Mouse (Mus musculus) adrenal gland, adult 2 months (tissue): Measurements from ENCODE around the gene Otogl. TPM values are rescaled to one million over a fixed set of nuclear protein-coding genes. Genes with fewer than 3 reads are reported as not detected.

Experiments
- DNase-seq: peaks from one replicate; pipeline ENCODE4 v3.0.0; 2021
- long read RNA-seq: library from polyadenylated mRNA; stranded (forward); transcript quantifications from one replicate; pipeline ENCODE4 v2.0.0, GENCODE M21; 2021
- polyA plus RNA-seq: library from polyadenylated mRNA; depleted of rRNA; stranded (reverse); fragments of >200 nt; gene quantifications from 2 replicates; pipeline ENCODE4 v1.2.3, GENCODE M21; 2012; rRNA removed
- total RNA-seq, 2 experiments: library from RNA; stranded (reverse); gene quantifications; 2 replicates each; pipeline ENCODE4 v1.2.3; 2021

Gene Otogl
- total RNA-seq (under 1 TPM; 0.17 to 0.31 TPM), polyA plus RNA-seq (not detected in 2 replicates)
- long read RNA-seq = 0 reads

DNA sequence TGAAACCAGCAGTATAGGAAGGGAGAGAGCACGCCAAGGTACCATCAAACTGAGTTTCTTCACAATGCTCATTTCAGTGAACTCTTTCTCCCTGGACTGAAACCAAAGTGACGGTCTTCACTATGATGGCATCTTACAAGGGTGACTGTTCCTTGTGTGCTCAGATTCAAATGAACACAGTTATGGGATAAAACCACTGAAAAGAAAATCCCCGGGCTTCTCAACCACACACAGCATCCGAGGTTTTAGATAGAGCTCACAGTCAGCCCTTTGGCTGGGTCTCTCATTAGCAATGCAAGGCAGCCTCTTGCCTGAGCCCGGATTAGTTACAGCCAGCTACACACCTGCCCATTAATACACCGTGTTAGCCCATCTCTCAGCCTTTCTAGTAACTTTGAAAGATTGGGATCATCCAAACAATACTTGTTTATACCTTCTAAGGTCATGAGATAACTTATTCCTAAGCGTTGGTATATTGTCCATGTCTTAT is at the start of gene Otogl:
Otogl (minus strand) TSS at position 51 of the 490 bp plus-strand sequence.
- DNase-seq = no peak

DNA sequence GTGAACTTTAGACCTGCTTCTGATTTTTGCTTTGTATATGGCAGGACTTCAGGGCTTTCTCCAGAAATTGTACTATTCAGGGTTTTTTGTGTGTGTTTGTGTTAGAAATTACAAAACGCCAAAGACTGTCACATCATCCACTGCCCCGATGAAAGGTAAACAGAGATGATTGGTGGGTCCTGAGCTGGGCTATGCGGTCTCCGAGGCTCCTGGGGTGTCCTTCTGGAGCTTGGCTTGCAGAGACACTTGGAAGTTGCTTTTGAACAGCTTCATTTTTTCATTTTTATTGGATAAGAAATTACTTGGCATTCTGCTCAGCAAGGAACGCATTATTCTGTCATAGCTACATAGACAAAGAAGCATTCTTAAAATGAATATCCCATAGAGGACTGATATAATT is 44.7 kb upstream of the Otogl start:
- DNase-seq = no peak

DNA sequence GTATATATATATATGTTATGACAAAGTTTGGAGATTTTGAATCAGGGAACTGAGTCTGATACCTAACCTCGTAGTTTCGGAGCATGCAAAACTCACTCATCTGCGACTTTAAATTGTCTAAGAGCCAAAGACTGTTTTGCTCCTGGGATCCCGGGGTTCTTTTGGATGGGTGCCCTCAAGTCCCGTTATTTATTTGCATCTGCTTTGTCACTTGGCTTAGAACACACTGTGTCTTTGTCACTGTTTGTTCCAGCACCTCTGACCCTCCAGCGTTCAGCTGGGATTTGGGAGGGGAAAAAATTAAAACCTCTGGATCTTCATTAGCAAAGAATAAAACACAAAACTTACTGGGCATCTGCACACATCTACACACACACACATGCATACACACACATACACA is 42.5 kb upstream of the Otogl start:
- DNase-seq = no peak

DNA sequence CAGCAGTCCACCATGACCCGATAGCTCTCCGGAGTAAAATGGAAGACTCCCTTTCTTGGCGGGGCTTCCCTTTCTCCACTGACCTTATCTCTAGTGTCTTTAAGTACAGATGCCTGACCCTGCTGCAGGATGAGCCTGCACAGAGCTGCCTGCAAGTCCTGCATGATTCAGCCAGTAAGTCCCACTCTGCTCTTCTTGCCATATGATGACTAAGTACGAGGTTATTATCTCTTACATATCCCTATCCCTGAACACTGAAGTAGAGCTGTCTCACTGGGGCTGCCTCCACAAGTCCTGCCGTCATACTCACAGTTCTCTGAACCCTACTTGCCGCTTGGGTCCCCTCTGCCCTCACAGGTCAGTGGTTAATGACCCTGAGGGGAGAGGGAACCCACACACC is 39.7 kb upstream of the Otogl start:
- DNase-seq = peak; percentile 29

DNA sequence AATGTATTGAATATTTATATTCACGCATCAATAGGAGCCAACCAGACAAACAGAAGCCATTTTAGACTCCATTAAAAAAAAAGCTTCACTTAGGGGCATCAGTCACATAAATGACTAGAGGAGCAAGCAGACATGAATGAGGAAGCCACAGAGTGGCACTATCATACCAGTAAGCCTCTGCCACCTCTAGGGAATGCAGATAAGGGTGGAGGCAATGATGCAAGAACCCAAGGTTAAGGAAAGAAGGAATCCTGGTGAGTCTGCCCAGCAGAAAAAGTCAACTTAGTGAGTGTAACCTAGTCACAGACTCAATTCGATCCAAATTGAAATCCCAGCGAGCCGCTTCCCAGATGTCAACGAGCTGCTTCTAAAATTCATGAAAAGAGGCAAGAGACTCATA is 38.0 kb upstream of the Otogl start:
- DNase-seq = peak; percentile 56

DNA sequence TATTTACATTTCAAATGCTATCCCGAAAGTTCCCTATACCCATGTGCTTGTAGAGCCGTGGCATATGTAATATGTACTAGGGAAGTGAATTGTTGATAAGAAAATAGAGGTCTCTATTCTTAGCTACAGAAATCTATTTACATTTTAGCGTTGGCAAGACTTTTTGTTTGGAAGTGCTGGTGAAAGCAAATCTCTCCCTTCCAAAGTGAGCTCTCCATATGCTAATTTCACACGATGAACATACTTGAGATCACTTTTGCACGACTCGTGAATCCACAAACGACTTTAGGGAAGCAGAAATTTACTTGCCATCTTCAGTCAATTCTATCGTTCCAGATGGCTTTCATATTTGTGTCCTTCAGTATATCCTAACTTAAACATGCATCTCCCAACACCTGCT is 36.7 kb upstream of the Otogl start:
- DNase-seq = no peak

DNA sequence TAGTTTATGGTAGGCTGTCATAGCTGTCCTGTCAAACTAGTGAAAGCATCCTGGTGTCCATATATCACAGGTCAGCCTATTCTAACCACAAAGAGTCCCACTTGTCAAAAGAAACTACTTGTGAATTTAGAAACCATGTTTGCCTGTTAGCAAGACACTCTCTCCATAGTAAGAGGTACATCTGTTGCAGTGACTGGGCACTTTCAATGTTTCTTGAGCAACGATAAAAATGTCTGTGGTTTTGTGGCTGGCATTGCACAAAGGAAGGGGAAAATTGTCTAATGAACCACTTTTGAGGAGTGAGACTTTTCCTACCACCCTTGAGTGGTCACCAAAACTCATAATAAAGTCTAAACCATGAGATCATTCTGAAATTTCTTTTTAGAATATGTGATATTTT is 36.1 kb upstream of the Otogl start:
- DNase-seq = no peak

DNA sequence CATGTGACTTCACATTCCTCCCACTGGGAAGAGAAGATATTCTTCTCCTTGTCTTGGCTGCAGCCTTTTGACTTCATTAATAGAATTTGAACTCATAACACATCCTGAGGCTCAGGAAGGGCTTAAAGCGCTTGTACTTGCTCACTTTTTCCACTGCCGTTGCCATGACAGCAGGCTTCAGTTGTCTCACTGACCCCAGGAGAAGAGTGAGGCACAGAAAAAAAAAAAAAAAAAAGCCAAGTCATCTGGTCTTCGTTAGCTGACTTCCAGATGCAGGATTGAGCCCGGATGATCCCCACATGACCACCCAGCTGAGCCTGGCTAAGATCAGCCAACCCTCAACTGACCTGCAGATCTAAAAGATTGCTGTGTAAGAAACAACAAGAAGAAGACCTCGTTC is 34.4 kb upstream of the Otogl start:
- DNase-seq = no peak

DNA sequence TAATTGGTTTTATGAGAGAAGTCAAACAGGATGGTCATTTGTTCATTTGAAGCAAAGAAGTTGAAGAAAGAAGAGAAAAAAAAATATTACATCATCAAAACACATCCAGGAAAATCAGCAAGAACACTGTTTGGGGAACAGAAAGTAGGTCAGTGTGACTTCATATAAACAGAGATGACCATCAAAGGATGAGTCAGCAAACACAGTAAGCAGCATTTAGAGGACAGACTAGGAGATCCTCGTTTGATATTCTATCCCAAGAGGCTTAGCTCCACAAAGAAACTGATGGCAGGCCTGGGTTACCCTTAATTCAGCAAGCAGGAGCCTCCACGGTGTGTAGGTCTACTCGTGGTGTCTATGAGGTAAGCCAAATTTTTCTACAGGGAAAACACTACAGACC is 31.9 kb upstream of the Otogl start:
- peak; percentile 28 for DNase-seq

DNA sequence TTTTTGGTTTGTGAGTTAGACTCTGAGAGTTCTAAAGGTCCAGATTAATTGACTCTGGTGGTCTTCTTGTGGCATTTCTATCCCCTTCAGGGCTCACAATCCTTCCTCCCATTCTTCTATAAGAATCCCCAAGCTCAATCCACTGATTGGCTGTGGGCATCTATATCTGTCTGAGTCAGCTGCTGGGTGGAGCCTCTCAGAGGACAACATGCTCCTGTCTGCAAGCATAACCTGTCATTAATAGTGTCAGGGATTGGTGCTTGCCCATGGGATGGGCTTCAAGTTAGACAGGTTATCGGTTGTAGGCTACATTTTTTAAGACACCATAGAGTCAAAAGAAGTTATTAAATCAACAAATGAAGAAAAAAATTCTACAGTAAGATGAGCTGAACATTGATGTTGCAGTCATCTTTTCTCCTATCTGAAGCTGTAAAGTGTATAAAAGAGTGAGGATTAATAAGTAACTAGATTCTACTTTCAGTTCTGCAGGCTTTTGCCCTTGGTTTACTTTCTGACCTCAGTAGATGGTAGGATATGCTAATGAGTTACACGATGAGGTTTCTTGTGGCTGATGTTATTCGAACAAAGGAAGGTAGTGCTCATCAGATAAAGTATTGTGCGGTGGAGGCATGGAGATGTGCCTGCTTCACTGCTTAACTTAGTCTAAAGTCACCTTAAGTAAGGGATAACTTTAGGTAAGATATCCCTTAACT is 29.4 kb upstream of the Otogl start:
- no peak for DNase-seq

DNA sequence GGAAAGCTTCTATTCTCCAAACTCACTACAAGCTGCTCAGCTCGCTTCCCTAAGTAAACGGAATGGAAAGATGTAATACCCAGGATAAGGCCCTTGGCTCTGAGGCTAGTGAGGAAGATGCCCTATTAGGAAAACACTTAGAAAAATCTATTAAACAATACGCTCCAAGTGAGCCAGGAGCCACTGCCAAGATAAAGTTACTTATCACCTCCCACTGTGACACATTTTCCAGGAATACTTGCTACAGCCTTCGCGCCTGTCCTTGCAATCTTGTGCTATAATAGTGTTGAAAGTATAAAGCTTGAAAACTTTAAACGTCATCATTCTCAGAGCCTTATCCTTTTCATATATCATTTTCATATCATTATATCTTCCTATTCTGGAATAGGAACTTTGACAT is 28.4 kb upstream of the Otogl start:
- DNase-seq = peak; percentile 37

DNA sequence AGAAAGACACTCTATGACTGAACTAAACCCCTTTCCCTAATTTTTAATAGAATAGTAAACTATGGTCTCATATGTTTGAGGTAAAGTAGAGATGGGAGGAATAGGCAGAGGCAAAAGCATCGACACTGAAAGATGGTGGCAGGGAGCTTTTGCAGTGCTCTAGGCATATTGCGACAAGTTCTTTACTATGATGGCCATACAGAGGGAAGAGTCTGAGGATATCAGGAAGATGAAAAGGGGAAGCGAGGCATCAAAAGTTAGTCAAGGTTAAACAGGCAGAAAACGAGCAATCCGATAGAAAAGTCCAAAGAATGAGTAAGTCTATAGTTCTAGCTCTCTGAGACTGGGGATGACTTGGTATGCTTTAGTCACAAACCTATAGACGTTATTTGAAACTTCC is 27.9 kb upstream of the Otogl start:
- DNase-seq = no peak

DNA sequence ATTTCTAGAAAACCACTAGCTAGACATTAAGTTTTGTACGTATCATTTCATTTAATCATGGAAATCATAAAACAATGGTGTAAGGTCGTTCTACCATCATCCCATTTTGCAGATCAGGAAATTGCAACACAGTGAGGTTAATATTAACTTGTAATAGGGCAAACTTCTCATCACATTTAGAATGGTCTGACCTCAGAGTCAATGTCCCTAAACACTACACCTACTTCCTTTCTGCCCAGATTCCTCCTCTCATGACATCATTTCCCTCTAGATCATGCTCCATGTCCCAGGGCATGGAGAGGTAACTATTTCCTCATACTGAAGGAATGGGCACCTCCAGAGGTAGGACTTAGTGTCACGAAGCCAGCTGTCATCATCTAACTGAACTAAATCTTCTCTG is 22.1 kb upstream of the Otogl start:
- no peak for DNase-seq

DNA sequence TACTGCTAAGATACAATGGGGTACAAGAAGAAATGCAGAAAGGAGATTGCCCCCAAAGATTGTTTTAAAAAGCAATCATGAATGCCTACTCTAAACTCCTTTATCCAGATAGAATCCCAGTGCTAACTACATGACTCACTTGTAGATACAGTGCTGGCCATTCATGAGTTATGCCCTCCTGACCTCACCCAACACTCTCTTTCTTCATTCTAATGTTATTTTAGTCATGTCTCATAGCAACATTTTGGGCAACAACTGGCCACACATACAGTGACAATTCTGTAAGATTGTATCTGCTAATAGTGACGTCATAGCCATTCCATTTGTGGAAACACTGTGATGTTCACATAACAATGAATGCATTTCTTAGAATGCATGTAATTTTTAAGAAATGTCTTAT is 21.6 kb upstream of the Otogl start:
- peak; percentile 14 for DNase-seq

DNA sequence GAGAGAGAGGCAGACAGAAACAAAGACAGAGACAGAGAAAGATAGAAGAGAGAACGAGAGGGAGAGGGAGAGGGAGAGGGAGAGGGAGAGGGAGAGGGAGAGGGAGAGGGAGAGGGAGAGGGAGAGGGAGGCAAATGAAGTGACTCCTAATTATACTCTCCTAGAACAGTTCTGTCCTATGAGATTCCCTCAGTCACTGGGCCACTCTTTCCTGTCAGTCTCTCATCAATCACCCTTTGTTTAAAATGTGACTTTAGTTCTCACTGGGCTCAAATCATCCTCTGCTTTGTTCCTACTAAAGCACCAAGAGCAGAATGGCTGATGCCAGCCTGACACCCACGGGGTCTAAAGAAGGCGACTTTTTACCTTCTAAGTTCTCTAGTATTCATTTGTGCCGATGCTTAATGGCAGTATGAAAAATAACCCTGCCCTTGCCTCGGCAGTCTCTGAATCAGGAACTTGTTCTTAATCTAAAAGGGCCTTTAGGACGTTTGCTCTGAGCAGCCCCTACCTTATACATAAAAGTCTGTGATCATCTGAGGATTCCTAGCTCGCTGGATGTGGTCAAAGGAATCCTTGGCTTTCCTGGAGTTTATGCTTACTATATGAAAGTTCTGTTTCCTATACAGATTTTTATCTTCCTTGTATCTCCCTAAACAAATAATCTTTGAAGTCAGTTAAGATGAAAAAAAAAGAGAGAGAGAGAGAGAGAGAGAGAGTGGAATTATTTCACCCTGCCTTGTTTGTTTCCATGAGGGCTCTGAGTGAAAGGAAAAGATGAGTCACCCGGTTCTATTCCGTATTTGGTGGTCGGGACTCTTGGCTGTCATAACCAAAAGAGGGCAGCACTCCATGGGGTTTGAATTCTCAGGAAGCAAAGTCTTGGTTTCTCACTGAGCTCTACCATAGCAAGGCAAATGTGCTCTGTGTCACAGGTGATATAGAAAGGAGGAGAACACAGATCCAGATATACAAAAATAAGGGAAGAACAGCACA is 20.2 kb upstream of the Otogl start:
- DNase-seq = peak; percentile 78

DNA sequence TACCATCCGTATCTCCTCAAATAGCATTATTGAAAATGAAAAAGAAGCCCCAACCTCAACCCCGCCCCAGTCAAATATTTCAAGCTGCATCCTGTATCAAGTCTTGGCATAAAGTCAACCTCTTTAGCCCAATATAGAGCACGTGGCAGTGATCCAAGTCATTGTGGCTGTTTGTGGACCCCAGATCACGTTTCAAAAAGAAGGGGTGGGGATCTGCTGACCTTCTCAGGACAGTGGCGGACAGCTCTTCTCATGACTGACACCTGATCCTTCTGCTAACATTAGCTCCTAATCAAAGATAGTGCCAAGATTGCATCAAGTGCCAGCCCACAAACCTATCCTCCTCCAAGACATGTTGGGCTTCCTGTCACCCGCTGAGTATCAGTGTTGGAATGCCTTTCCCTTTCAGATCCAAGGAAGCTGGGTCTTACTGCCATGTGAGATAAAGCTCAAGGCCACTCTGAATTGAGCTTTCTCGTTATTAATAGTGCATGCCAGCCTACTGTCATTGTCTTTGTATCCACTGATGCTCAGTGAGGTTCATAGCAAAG is 18.6 kb upstream of the Otogl start:
- peak; percentile 54 for DNase-seq

DNA sequence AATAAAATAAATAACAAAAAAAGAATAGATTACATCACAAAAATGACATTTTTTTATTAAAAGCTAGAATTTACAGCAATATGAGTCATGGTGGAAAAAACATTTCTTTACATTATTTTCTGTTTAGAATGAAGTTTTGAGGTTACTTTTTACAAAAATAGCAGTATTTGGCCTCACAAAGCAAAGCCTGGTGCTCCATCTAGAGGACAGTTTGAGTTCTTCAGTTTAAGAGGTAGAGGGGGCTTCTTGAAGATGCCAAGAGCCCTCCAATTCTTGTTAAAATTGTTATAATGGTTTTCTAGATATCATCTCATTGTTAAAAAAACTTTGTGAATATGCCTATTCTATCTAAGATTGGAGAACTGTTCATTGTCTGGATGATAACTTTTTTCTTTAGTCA is 13.4 kb upstream of the Otogl start:
- no peak for DNase-seq

DNA sequence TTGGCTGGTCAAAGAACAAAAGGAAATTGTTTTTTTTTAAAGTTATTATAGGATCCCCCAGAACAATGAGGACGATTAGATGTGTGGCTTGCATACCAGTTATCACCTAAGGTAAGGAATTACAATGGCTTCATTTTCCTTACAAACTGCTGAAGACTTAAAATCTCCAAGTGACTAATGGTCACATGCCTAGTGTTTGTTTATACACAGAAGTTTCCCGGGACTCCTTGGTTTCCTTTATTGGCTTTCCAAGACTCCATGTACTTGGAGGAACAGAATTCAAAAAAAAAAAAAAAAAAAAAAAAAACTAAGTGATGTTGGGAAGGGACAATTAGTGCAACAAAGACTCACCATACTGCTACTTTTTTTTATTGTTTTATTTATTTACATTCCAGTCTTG is 11.9 kb upstream of the Otogl start:
- no peak for DNase-seq

DNA sequence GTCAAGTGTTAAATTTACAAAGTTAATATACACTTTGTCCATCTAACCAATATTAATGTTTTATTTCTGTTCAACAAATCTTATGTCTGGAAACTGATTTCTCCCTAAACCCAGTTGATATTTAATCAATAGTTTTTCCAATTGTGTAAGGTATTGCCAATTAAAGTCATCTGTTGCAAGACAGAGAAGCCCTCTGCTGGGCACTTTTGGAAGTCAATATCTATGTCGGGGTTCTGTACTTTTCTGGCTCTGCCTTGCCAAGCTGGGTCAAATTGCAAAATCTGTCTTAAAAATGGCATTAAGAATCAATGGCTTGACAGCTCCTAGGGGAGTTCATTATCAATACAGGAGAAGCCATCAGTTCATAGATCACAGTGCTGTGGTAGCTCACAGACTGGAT is 10.8 kb upstream of the Otogl start:
- DNase-seq = peak; percentile 26

DNA sequence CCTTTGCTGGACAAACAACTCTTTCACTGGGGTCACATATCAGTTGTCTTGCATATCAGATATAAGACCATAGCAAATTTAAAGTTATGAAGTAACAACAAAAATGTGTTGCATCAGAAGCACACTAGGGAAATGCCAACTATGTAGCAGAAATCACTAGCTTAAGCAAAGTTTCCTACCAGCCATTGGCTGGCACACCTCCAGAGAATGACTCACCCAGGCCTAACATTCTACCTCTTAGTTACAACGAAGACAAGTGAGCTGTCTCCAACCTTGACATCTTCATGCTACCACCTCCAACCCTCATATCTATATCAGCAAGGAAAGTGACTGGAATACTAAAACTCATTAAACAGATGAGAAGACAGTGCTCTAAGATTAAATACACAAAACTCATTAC is 9.6 kb upstream of the Otogl start:
- peak; percentile 93 for DNase-seq

DNA sequence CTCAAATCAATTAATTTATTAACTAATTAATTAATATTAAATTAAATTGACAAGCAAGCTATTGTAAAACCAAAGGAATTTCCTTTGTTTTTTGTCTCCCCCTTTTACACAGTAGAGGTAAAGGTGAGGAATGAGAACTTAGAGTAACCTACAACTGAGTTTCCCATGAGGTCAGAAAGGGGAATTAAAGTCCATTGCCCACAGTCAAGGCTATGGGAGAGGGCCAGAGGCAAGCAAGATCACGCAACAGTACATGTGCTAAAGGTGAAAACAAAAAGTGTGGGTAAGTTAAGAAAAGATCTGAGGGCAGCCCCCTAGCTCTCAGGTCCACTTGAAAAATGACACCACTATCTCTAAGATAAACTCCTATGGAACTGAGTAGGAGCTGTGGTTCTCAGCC is 9.2 kb upstream of the Otogl start:
- DNase-seq = no peak

DNA sequence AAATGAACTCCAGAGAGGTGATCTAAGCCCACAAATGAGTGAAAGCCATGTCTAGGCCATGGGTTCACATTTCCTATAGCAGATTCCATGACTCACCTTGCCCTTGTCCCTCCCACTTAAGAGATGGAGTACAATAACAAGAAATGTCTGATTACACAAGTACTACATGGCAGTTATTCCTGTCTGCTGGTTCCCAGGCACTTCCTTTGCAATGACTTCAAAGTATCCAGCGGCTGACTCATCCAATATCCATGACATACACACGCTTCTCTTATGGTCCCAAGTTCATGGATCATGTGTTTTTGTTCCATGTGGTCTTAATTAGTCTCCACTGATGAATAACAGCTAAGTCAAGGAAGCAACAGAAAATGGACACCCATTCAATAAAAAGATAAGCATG is 1.1 kb upstream of the Otogl start:
- DNase-seq = no peak

DNA sequence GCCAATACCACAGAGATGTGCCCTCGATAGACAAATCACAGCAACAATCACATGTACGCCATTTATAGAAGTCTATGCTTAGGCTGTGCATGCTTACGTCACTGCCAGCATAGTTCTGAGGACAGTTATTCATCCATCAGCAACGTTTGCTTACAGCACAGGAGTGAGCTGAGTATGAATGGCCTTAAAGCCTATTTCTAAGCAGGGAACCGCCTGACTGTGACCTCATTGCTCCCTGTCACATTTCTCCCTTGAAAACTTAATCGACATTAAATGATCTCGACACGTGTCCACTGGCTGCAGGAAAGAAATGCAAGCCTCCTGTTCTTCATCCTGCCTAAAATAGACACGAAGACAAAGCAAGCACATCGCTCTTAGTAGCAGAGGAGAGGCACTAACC is 5.5 kb downstream of the Otogl start:
- DNase-seq = no peak
